Mouse (Mus musculus): ENCODE results near the gene Calcr.

- no peak for TF ChIP-seq MYOD1 (IDR thresholded peaks at IDR 0.05; ENCODE audit: control insufficient read depth, insufficient read length, low read depth)
- TF ChIP-seq CTCF (IDR thresholded peaks at IDR 0.05; ENCODE audit: control insufficient read depth, insufficient read depth, insufficient read length), result no peak
- TF ChIP-seq CEBPB (IDR thresholded peaks at IDR 0.05; ENCODE audit: low read depth), result no peak
- TF ChIP-seq FOSL1 (IDR thresholded peaks at IDR 0.05; ENCODE audit: insufficient read depth, low read length, poor library complexity, severe bottlenecking), result no peak
- no peak for TF ChIP-seq USF1 (IDR thresholded peaks at IDR 0.05; ENCODE audit: low read depth)
- no peak for TF ChIP-seq MAX (IDR thresholded peaks at IDR 0.05)
- TF ChIP-seq MYOG (IDR thresholded peaks at IDR 0.05; ENCODE audit: control insufficient read depth, extremely low read depth, insufficient read length), result no peak
These were observed 106.1 kb downstream of the Calcr start for GRCm38 (mm10) chr6:3658405-3658804.

Data from C2C12 (cell line).